Mouse (Mus musculus): Measurements from ENCODE around the gene Rab8b. TPM values are rescaled to one million over a fixed set of nuclear protein-coding genes. Genes with fewer than 3 reads are reported as not detected.
"Not testable (repeated sequence)": the region's sequence is repeated elsewhere in the genome, so short reads cannot be mapped to it uniquely, and the experiment has no call there.

Rab8b gene
- polyA plus RNA-seq, 1 experiment: 26.9 TPM

GRCm38 (mm10) chr9:66915869-66916785, 3.4 kb downstream of the Rab8b start:
- TF ChIP-seq POLR2A (IDR thresholded peaks at IDR 0.05; ENCODE audit: borderline replicate concordance, extremely low read depth, insufficient read depth, insufficient read length, poor library complexity, severe bottlenecking): no peak
- no peak for TF ChIP-seq CTCF (IDR thresholded peaks at IDR 0.05; ENCODE audit: borderline replicate concordance, extremely low read depth, insufficient read depth, insufficient read length)
- no peak for DNase-seq (ENCODE audit: low read depth)

- no peak for DNase-seq (ENCODE audit: low read depth)
- TF ChIP-seq POLR2A (IDR thresholded peaks at IDR 0.05; ENCODE audit: borderline replicate concordance, extremely low read depth, insufficient read depth, insufficient read length, poor library complexity, severe bottlenecking) (no peak), CTCF (IDR thresholded peaks at IDR 0.05; ENCODE audit: borderline replicate concordance, extremely low read depth, insufficient read depth, insufficient read length) (no peak)
These were observed 4.1 kb downstream of the Rab8b start for GRCm38 (mm10) chr9:66915401-66915800.

GRCm38 (mm10) chr9:66914540-66914939, 4.9 kb downstream of the Rab8b start:
- TF ChIP-seq CTCF (IDR thresholded peaks at IDR 0.05; ENCODE audit: borderline replicate concordance, extremely low read depth, insufficient read depth, insufficient read length) (no peak), POLR2A (IDR thresholded peaks at IDR 0.05; ENCODE audit: borderline replicate concordance, extremely low read depth, insufficient read depth, insufficient read length, poor library complexity, severe bottlenecking) (no peak)
- no peak for DNase-seq (ENCODE audit: low read depth)

- not testable (repeated sequence) for DNase-seq (ENCODE audit: low read depth)
These were observed 6.1 kb downstream of the Rab8b start for GRCm38 (mm10) chr9:66913254-66913934.

GRCm38 (mm10) chr9:66912304-66912703, 7.2 kb downstream of the Rab8b start:
- TF ChIP-seq CTCF (IDR thresholded peaks at IDR 0.05; ENCODE audit: borderline replicate concordance, extremely low read depth, insufficient read depth, insufficient read length) (no peak), POLR2A (IDR thresholded peaks at IDR 0.05; ENCODE audit: borderline replicate concordance, extremely low read depth, insufficient read depth, insufficient read length, poor library complexity, severe bottlenecking) (no peak)
- peak; percentile 91 for DNase-seq (ENCODE audit: low read depth)

- no peak for DNase-seq (ENCODE audit: low read depth)
These were observed 8.8 kb downstream of the Rab8b start for GRCm38 (mm10) chr9:66910677-66911076.

GRCm38 (mm10) chr9:66909922-66910321, 9.6 kb downstream of the Rab8b start:
- no peak for DNase-seq (ENCODE audit: low read depth)
- TF ChIP-seq POLR2A (IDR thresholded peaks at IDR 0.05; ENCODE audit: borderline replicate concordance, extremely low read depth, insufficient read depth, insufficient read length, poor library complexity, severe bottlenecking): no peak
- no peak for TF ChIP-seq CTCF (IDR thresholded peaks at IDR 0.05; ENCODE audit: borderline replicate concordance, extremely low read depth, insufficient read depth, insufficient read length)

More at GRCm38 (mm10) chr9:66910677-66911076, 8.8 kb downstream of the Rab8b start:
- TF ChIP-seq POLR2A (IDR thresholded peaks at IDR 0.05; ENCODE audit: borderline replicate concordance, extremely low read depth, insufficient read depth, insufficient read length, poor library complexity, severe bottlenecking) (no peak), CTCF (IDR thresholded peaks at IDR 0.05; ENCODE audit: borderline replicate concordance, extremely low read depth, insufficient read depth, insufficient read length) (no peak)

GRCm38 (mm10) chr9:66907746-66908397, 11.6 kb downstream of the Rab8b start:
- TF ChIP-seq POLR2A (IDR thresholded peaks at IDR 0.05; ENCODE audit: borderline replicate concordance, extremely low read depth, insufficient read depth, insufficient read length, poor library complexity, severe bottlenecking) (no peak), CTCF (IDR thresholded peaks at IDR 0.05; ENCODE audit: borderline replicate concordance, extremely low read depth, insufficient read depth, insufficient read length) (no peak)

GRCm38 (mm10) chr9:66907126-66907525, 12.4 kb downstream of the Rab8b start:
- DNase-seq (ENCODE audit: low read depth): no peak
- TF ChIP-seq POLR2A (IDR thresholded peaks at IDR 0.05; ENCODE audit: borderline replicate concordance, extremely low read depth, insufficient read depth, insufficient read length, poor library complexity, severe bottlenecking): no peak
- TF ChIP-seq CTCF (IDR thresholded peaks at IDR 0.05; ENCODE audit: borderline replicate concordance, extremely low read depth, insufficient read depth, insufficient read length): no peak

More at GRCm38 (mm10) chr9:66907746-66908397, 11.6 kb downstream of the Rab8b start:
- no peak for DNase-seq (ENCODE audit: low read depth)

DNA sequence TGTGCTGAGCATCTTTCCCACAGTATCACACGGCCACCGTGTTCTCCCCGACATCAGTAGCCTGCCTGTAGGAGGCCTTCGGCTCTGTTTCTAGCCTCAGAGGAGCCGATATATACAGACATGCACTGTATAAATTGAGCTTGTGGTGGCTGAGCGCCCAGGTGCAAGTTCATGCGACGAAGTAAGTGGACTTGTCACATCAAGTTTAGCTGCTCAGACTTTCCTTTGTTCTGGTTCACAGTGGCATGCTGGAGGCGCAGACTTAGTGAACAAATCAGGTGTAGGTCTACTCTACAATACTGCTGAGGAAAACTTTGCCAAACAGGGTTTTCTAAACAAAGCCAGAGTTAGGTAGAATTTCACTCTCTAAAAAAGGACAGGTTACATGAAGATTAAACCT, 13.5 kb downstream of the Rab8b start:
- TF ChIP-seq CTCF (IDR thresholded peaks at IDR 0.05; ENCODE audit: borderline replicate concordance, extremely low read depth, insufficient read depth, insufficient read length) (no peak), POLR2A (IDR thresholded peaks at IDR 0.05; ENCODE audit: borderline replicate concordance, extremely low read depth, insufficient read depth, insufficient read length, poor library complexity, severe bottlenecking) (no peak)

DNA sequence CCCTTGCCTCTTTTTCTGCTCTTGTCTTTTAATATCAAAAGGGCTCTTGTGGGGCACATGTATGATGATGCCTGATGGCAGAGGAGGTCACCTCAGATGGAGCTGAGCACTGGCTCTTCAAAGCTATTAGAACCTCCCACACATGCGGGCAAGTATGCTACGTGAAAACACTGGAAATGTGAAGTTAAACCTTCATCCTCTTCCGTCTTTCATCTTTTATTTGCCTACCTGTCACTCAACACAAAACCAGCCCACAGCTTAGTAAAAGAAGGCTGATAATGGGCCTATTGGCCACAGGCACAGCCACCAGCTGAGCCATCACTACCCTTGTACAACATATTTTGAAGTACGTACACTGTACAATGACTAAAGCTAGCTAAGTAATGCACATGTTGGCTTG, 20.0 kb downstream of the Rab8b start:
- no peak for DNase-seq (ENCODE audit: low read depth)
- no peak for TF ChIP-seq CTCF (IDR thresholded peaks at IDR 0.05; ENCODE audit: borderline replicate concordance, extremely low read depth, insufficient read depth, insufficient read length)
- no peak for TF ChIP-seq POLR2A (IDR thresholded peaks at IDR 0.05; ENCODE audit: borderline replicate concordance, extremely low read depth, insufficient read depth, insufficient read length, poor library complexity, severe bottlenecking)

More for the DNA sequence above, 13.5 kb downstream of the Rab8b start:
- DNase-seq (ENCODE audit: low read depth): peak; percentile 55

Measured in brain, embryonic 14.5 days (tissue).